Mouse (Mus musculus) adrenal gland, adult 18-20 months (tissue): ENCODE results near the gene Adgrl2. TPM values are rescaled to one million over a fixed set of nuclear protein-coding genes. Genes with fewer than 3 reads are reported as not detected.

Experiments used
- DNase-seq, 2 experiments: peaks; one replicate each; pipeline ENCODE4 v3.0.0; 2021 to 2022; ENCODE audit warnings: low spot score in 2 of 2
- total RNA-seq, 2 experiments: library from RNA; stranded (reverse); gene quantifications; 1 replicate in 1 of 2; 2 replicates in 1 of 2; pipeline ENCODE4 v1.2.3; 2021

Gene Adgrl2
- total RNA-seq, 2 experiments from 2014 or later: 43.4 to 55.1 TPM

- DNase-seq: no peak
Observed at GRCm38 (mm10) chr3:148977838-148978237, 12.5 kb downstream of the Adgrl2 start.

DNA sequence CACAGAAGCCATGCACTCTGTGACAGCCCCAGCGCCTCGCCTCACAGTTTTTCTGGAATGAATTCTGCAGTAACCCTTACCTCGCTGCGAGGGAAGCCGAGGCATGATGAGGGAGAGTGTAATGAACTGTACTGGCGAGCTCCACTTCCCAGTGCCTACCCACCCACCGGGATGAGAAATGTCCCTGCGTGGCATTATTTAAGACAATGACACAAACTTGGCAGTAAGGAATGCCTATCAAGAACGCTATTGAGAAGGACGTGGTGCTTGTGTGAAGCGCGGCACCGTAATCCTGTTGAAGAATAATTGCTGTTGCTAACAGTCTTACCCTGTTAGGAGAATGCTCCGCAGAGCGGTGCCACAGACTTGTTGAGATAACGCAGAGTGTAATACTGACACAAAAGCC is 13.2 kb downstream of the Adgrl2 start:
- DNase-seq: peak in 1 of 2 experiments; percentile 29

DNA sequence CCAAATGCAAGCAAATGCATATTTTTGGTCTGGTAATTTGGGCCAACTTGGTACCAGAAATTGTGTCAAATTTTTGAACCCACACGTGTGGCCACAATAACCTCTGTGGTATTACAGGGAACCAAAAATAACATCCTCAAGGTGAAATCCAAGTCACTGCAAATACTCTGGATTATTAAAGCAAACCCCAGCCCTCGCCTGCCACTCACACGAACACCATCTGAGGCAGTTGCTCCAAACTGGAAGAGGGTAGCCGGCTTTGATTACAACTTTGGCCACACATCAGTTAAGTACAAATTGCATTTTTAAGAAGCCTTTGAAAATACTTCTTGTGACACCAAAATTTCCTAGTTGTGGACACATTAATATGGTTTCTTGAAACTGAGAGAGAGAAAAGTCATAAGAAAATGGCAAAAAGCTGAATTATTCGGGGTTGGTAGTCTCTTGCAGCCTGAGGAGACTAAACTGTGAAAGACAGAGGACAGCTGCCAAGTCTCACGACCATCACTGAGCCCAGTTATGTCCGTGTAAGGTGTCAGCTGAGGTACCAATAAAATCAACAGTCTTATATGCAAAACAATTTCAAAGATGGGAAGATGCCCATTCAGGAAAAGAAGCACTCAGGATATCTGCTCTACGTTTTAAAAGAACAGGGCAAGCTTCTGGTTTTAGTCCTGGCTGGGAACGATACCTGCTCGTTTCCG is 18.3 kb downstream of the Adgrl2 start:
- DNase-seq: no peak

GRCm38 (mm10) chr3:148964991-148965605 is 25.3 kb downstream of the Adgrl2 start:
- no peak for DNase-seq

DNA sequence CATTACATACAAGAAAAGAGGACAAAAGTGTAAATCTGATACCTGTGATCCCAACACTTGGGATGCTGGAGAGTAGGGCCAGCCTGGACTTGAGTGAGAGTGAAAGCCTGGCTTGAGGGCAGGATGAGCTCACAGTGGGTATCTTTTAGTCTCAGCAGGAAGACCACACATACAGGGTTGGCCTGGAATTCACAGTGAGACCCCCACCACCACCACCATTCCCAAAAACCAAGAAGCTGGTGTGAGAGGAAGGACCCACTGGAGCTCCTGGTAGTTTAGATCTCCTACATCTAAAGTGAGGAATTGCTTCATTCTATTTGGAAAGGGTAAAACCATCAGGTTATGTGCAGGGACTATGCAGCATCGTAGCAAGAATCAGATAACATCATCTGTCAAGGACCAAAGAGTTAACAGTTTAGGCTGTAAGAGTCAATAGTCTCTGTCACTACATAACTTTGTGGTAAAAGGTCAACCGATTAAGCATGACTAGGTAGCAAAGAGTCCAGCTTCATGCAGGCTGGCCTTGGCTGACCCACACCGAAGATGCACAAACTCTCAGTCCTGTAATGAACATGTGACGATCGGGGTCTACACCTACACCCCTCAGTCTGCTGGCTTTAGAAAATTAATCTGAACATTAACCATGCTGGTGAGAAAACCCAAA is 26.8 kb downstream of the Adgrl2 start:
- DNase-seq: no peak

- DNase-seq: no peak
Observed at GRCm38 (mm10) chr3:148961611-148962010, 28.7 kb downstream of the Adgrl2 start.

DNA sequence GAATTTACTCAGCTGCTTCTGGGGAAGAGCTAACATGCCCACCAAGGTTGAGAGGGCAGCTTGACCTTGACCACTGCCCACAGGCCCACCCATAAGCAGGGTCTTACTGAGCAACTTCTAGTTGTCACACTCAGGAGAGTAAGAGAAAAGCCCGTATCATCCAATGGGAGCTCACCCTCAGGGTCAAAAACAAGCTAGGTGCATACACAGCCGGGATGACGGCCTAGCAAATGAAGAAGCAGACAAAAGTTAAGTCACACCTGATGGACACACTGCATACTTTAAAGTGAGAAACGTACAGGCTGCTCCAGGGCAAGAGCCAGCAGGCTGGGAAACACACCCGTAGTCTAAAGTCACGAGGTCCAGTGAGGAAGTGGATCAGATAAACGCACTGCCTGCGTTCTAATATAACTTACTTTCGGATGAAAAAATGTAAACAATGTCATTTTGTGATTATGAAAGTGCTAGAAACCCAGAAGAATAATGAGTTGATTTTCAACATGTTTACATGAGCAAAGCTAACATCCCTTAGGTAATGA is 29.5 kb downstream of the Adgrl2 start:
- no peak for DNase-seq

DNA sequence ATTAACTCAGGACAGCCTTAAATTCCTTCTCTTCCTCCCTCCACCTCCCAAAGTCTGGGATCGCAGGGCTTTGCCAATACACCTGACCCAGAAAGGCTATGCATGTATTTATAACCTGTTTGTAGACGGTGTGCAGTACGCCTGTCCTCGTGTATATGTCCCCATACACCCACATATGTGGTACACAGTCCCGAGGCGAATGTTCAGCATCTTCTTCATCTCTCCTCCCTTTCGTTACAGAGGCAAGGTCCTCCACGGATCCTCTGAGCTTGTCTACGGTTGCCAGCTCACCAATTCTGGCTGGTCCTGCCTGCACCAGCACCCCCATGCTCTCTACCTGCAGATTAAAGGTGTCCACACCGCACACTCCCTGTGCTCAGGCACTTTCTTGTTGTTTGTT is 30.1 kb downstream of the Adgrl2 start:
- no peak for DNase-seq

GRCm38 (mm10) chr3:148959327-148960025 is 30.9 kb downstream of the Adgrl2 start:
- DNase-seq: peak; percentile 32 to 40

- DNase-seq: no peak
Observed at GRCm38 (mm10) chr3:148958714-148959113, 31.6 kb downstream of the Adgrl2 start.

GRCm38 (mm10) chr3:148958185-148958584 is 32.2 kb downstream of the Adgrl2 start:
- no peak for DNase-seq

DNA sequence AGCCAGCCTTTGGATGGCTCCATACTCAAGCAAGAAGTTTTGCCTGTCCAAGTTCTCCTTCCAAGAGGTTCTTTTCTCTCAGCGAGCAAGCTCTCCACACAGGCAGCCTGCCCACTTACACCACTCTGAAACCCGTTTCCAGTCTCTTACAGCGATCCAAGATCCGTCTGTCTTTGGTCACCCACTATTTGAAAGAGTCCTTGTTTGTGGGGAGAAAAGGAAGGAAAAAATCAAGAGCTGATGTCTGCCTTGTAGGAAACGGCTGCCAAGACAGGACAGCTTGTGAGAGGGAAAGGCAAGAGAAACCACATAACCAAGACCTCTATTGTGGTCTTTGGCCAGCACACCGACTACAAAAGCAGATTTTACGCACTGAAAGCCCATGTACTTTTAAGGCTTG is 33.5 kb downstream of the Adgrl2 start:
- DNase-seq: no peak

GRCm38 (mm10) chr3:148949796-148950195 is 40.6 kb downstream of the Adgrl2 start:
- DNase-seq: no peak

DNA sequence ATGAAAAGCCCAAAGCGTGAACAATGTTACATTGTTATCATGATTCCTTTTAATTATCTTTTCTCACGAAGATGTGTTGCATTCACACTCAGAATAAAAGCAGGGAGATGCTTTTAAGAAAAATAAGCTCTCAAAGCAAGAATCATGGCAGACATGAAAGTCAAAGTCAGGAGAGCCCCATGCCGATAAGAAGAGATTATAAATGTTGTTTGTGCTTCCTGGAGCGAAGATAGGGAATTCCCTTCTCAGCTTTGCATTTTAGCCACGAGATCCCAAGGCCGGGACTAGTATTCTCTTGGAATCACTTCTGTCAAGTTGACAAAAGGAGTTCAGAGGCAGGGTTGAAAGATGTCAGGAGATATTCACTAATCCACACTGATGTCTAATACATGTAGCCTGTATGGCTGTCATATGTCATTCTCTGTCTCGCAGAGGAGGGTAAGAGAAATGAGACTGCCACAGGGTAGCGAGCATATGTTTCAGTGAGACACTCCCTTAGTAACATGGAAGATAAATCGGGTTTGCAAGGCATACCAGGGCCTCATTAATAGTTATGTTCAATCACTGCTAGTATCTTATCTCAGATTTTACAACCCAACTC is 42.5 kb downstream of the Adgrl2 start:
- no peak for DNase-seq

- DNase-seq: no peak
Observed at GRCm38 (mm10) chr3:148947266-148947665, 43.1 kb downstream of the Adgrl2 start.

DNA sequence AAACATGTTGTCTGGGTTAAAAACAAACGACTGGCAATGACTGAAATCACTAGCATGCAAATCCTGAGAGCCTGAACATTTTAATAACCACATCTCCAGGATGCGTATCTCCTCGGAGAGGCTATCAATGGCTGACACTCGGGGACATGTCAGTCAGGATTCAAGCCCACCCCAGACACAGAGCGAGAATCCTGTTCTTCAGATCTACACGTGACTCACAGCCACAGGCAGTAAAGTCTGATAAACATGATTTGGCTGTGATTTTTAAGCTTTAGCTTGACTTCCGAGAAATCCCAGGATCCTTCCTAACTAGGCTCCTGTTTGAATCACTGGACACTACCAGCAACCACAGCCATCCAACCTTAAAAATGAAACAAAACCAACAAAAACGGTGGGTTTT is 44.8 kb downstream of the Adgrl2 start:
- DNase-seq: no peak

GRCm38 (mm10) chr3:148939457-148939856 is 50.9 kb downstream of the Adgrl2 start:
- no peak for DNase-seq

DNA sequence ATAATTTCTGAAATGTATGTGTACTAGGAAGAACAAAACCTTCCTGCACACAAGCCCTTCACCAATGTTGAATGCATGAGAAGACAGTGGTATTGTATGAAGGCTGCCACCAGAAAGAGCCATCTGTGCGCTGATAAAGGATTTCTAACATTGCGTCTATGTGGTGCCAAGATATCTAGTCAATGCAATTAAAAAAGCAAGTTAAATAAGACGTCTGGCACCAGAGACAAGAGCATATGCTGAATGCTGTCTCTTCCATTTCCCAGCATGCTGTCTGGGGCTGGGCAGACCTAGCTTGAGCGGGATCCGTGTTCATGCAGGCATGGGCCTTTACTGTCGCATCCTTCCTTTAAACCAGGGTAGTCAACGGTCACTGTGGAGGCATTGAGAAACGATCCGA is 55.3 kb downstream of the Adgrl2 start:
- DNase-seq: no peak

GRCm38 (mm10) chr3:148934279-148934678 is 56.1 kb downstream of the Adgrl2 start:
- no peak for DNase-seq

DNA sequence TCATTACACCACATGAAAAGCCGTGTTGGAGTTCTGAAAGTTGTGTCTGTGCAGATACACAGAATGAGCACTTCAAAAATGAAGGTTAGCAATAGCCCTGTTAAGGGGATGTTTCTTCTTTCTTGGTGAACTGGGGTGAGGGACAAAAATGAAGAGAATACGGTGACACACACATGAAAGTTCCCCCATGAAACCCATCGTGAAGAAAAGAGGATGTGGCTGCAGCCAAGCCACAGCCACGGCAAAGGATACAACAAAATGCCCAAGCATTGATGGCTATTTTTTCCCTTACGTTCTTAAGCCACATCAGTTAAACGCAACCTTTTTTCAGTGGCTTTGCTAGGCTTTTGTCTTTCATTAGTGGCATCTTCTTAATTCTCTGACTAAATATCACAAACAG is 57.2 kb downstream of the Adgrl2 start:
- DNase-seq: no peak

GRCm38 (mm10) chr3:148930913-148931312 is 59.4 kb downstream of the Adgrl2 start:
- DNase-seq: no peak
